Mouse (Mus musculus): Measurements from ENCODE around the gene Neil1.
A peak's percentile ranks its signal among the peaks of the same experiment; 100 is the strongest.

Gene Neil1

DNA sequence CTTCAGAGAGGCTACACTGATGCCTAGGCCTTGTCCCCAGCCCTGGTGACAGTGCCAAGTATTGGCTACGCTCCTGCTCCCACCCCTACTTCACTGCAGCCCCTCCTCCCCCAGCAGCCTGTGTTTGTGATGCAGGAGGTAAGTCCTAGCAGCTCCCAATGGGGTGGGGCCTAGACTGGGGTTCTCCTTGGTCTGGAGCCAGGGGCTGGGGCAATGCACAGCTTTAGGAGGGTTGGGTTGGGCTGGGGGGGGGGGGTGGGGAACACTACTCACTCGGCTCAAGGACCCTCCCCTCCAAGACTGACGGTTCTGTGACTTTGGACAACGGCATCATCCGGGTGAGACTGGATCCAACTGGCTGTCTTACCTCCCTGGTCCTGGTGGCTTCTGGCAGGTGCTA is 8.5 kb downstream of the Neil1 start:
- DNase-seq (ENCODE audit: extremely low read depth, low read depth, low spot score), result no peak

GRCm38 (mm10) chr9:57139110-57139509 is 9.0 kb downstream of the Neil1 start:
- no peak for DNase-seq (ENCODE audit: extremely low read depth, low read depth, low spot score)

DNA sequence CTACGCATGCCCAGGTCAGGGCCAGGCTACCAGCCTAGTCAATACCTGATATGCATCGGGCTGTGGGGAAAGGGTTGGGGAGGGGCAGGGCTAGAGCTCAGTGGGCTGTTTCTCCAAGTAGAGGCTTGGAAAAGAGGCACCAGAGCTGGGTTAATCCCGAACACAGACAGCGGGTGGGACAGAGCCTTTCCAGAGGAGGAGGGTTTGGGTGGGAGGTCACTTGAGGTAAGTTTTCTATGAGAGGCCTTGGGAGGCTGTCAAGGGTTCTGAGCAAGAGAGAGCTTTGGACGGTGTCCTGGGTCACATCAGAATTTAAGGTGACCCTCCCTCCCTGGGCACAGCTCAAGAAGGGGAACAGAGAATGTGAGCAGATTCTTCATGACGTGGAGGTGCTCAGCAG is 9.6 kb downstream of the Neil1 start:
- DNase-seq (ENCODE audit: extremely low read depth, low read depth, low spot score), result no peak

DNA sequence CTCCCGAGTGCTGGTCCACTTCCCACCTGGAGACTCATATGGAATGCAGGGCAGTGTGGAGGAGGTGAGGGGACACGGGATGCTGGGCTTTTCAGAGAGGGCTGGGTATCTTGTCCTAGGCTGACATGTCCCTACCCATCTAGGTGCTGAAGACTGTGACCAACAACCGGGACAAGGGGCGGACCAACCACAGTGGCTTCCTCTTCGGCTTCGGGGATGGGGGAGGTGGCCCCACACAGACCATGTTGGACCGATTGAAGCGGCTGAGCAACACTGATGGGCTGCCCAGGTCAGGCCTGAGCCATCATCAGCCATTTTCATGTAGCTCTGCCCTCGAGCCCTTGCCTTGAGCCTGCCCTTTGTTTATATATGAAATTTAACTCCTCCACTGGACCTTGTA is 10.3 kb downstream of the Neil1 start:
- no peak for DNase-seq (ENCODE audit: extremely low read depth, low read depth, low spot score)

- no peak for DNase-seq (ENCODE audit: extremely low read depth, low read depth, low spot score)
Measured at GRCm38 (mm10) chr9:57137246-57137645, 10.9 kb downstream of the Neil1 start.

- DNase-seq (ENCODE audit: extremely low read depth, low read depth, low spot score), result peak; percentile 66
Measured at GRCm38 (mm10) chr9:57130577-57131433, 17.3 kb downstream of the Neil1 start, which contains the start of gene Man2c1. Man2c1 (plus strand) TSS chr9:57130690.

DNA sequence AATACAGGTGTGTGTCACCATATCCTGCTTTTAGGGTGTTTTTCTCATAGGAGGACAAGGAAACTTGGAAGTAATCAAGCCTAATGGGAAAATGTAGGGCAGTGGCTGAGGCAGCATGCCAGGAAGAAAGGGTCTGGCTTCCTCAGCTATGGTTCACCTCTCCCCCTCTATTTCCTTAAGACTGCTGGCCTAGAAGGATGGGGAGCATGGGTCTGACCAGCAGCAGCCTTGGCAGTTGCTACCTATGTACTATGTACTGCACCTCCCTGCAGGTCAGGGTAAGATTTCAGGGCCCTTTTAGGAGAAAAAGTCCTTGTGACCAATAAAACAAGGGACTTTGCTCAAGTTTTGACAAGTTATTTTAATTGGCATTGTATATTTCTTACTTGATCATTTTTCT is 18.5 kb downstream of the Neil1 start:
- no peak for DNase-seq (ENCODE audit: extremely low read depth, low read depth, low spot score)

- DNase-seq (ENCODE audit: extremely low read depth, low read depth, low spot score), result no peak
Measured at GRCm38 (mm10) chr9:57117261-57117755, 30.8 kb downstream of the Neil1 start.

All from fat pad, adult 2 months (tissue).